Mouse (Mus musculus) limb, embryonic 10.5 days (tissue): ENCODE measurements around the gene Glrb. TPM values are rescaled to one million over a fixed set of nuclear protein-coding genes. Genes with fewer than 3 reads are reported as not detected.

ENCODE experiments used
- DNase-seq: peaks from one replicate; pipeline ENCODE4 v3.0.0-alpha.2; 2017; ENCODE audit warnings: low spot score
- H3K27ac ChIP-seq: fragments of 300-500 bp; sonication (generic); 2 replicates; pipeline ENCODE4 v1.5.1; 2016; ENCODE audit warnings: mild to moderate bottlenecking
- H3K27me3 ChIP-seq: fragments of 300-500 bp; sonication (generic); 2 replicates; pipeline ENCODE4 v1.6.1; 2016; ENCODE audit warnings: low read depth, mild to moderate bottlenecking; ENCODE audit not compliant: poor library complexity, severe bottlenecking
- H3K36me3 ChIP-seq: fragments of 300-500 bp; sonication (generic); 2 replicates; pipeline ENCODE4 v1.6.1; 2016; ENCODE audit warnings: mild to moderate bottlenecking, moderate library complexity
- H3K4me1 ChIP-seq: fragments of 300-500 bp; sonication (generic); 2 replicates; pipeline ENCODE4 v1.6.1; 2016
- H3K4me3 ChIP-seq: fragments of 300-500 bp; sonication (generic); 2 replicates; pipeline ENCODE4 v1.5.1; 2016; ENCODE audit warnings: mild to moderate bottlenecking, moderate library complexity
- H3K9me3 ChIP-seq: fragments of 300-500 bp; sonication (generic); replicated peaks from 2 replicates; pipeline ENCODE4 v1.6.1; 2016; ENCODE audit warnings: mild to moderate bottlenecking
- WGBS: fragments of 180-500 bp; shearing (Covaris S2); methylation state at CpG from one replicate; pipeline ENCODE4 v1.1.7; 2016; 5-methylcytosine and 5-hydroxymethylcytosine counted together
- polyA plus RNA-seq: library from polyadenylated mRNA; unstranded; fragments of >200 nt; fragmentation: Nextera tagmentation; extraction: Ambion mirVana; gene quantifications from 2 replicates; pipeline ENCODE4 v1.2.1, GENCODE M21; 2016

The Glrb gene
- polyA plus RNA-seq, 1 experiment from 2014 or later: 23.2 TPM

GRCm38 (mm10) chr3:80874690-80875353 lies 38.6 kb downstream of the Glrb start:
- Histone ChIP-seq H3K9me3 (no peaks in the 10 kb centered on the region), H3K27ac (peak overlapping the region; percentile 42; the same call in 1 of the 2 replicates), H3K4me3 (no peak overlapping the region), H3K36me3 (peaks cover 3% of the 10 kb centered on the region; the same call in 1 of the 2 replicates), H3K27me3 (no peaks in the 10 kb centered on the region), H3K4me1 (peaks cover 34% of the 10 kb centered on the region)
- no peak for DNase-seq
- WGBS: 83% methylated on average over 7 of the region's 7 CpGs

DNA sequence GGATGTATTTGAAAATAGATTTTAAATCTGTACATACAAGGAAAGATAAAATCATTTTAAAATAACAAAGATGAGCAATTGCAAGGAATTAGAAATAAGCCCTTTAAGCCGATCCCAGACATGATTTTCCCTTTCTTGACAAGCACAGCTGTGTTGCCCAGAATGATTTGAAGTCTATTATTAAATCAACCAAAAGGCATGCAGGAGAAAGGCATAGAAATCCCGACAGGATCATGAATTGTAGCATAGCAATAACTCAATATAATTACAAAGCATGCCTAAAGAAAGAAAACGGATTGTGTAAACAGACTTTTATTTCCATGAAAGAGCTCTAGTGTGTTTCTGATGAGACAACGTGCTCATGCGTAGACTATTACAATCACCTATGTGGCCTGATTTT lies 39.4 kb downstream of the Glrb start:
- no peak overlapping the region for H3K27ac ChIP-seq
- H3K27me3 ChIP-seq: no peaks in the 10 kb centered on the region
- H3K4me1 ChIP-seq: peaks cover 27% of the 10 kb centered on the region
- DNase-seq: no peak
- WGBS: 71% methylated on average over 5 of the region's 5 CpGs
- H3K9me3 ChIP-seq: no peaks in the 10 kb centered on the region
- H3K36me3 ChIP-seq: peaks cover 8% of the 10 kb centered on the region; the same call in 1 of the 2 replicates
- H3K4me3 ChIP-seq: no peak overlapping the region

DNA sequence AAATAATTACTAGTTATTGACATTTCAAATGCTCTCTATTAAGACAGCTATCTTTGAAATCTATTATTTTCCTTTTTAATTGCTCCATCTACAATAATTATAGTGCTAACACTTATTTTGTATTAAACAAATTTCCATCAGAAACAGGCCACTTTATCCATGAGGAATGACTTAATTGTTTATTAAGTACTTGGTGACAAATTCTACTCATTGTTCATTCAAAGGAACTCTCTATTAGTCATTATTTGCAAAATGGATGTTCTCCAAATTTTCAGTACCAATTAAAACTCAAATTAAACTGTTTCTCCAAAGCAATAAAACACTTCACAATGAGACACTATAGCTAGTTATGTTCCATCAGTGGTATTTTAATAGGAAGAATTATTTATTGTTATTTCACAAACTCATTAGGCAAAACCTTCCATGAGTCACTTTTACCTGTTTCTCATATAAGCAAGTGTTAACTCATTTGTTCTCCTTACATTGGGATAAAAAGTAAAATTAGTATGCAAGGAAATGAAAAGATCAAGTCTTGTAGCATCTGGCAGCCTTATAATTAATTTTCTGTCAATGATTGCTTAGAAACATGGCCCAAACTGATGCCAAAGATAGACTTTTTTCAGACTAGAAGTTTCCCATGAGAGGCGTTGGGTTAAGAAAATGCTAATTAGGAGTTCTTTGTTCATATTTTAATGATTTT lies 41.8 kb downstream of the Glrb start:
- Histone ChIP-seq H3K27me3 (no peaks in the 10 kb centered on the region), H3K9me3 (no peaks in the 10 kb centered on the region), H3K4me1 (peaks cover 5% of the 10 kb centered on the region; the same call in 1 of the 2 replicates), H3K27ac (no peak overlapping the region), H3K4me3 (no peak overlapping the region), H3K36me3 (peaks cover 12% of the 10 kb centered on the region; the same call in 1 of the 2 replicates)
- WGBS: 94% methylated on average over 1 of the region's 1 CpGs
- no peak for DNase-seq

GRCm38 (mm10) chr3:80867328-80867727 lies 46.1 kb downstream of the Glrb start:
- H3K4me1 ChIP-seq: no peaks in the 10 kb centered on the region
- H3K27me3 ChIP-seq: no peaks in the 10 kb centered on the region
- DNase-seq: no peak
- no peaks in the 10 kb centered on the region for H3K9me3 ChIP-seq
- H3K36me3 ChIP-seq: peaks cover 9% of the 10 kb centered on the region; the same call in 1 of the 2 replicates
- H3K4me3 ChIP-seq: no peak overlapping the region
- WGBS: 87% methylated on average over 3 of the region's 3 CpGs
- no peak overlapping the region for H3K27ac ChIP-seq

DNA sequence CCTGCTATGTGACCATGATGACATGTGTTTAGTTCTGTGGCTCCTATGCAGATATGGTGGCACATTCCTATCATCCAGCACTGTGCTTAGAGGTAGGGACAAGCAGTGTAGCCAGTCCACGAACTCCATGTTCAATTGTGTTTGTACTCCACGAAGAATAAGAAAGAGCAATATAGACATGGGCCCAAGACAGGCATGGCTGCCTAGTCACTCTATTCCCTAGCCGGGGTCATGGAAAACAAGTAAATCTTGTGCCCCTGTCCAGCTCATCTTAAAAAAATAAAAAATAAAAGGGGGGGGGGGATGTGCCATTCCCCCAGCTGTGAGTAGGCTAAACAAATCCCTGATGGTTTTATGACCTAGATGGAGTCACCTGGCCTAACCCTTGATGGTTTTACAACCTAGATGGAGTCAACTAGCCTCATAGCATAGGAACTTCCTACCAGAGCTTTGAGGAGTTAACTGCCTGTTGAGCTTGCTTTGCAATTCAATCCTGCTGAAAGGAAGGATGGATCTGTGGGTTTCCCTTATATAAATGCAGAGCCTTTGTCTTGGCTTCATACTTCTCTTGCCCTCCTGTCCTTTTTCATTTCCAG lies 60.5 kb downstream of the Glrb start:
- H3K4me1 ChIP-seq: peaks cover 4% of the 10 kb centered on the region; the same call in 1 of the 2 replicates
- no peak overlapping the region for H3K27ac ChIP-seq
- H3K27me3 ChIP-seq: no peaks in the 10 kb centered on the region
- H3K9me3 ChIP-seq: no peaks in the 10 kb centered on the region
- H3K4me3 ChIP-seq: no peak overlapping the region
- peaks cover 6% of the 10 kb centered on the region; the same call in 1 of the 2 replicates for H3K36me3 ChIP-seq
- 80% methylated on average over 3 of the region's 3 CpGs for WGBS
- no peak for DNase-seq

DNA sequence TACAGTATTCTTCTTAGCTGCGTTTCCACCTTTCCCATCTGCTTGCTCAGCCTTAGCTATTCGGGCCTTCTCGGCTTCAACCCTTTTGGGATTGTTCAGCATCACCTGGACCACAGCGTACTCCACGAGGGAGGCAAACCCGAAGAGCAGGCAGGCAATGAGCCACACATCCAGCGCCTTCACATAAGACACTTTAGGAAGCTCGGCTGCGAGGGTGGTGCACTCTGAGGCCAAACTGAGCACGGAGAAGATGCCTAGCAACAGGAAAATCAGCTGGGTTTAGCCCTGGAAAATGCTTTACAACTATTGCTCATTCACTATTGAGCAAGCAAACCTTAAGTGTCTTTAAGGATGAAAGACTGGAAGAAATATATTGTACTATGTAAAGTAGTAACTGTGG lies 62.5 kb downstream of the Glrb start:
- H3K36me3 ChIP-seq: peaks cover 6% of the 10 kb centered on the region; the same call in 1 of the 2 replicates
- 86% methylated on average over 10 of the region's 10 CpGs for WGBS
- no peaks in the 10 kb centered on the region for H3K27me3 ChIP-seq
- H3K27ac ChIP-seq: no peak overlapping the region
- no peaks in the 10 kb centered on the region for H3K9me3 ChIP-seq
- no peak for DNase-seq
- H3K4me3 ChIP-seq: no peak overlapping the region
- H3K4me1 ChIP-seq: no peaks in the 10 kb centered on the region

DNA sequence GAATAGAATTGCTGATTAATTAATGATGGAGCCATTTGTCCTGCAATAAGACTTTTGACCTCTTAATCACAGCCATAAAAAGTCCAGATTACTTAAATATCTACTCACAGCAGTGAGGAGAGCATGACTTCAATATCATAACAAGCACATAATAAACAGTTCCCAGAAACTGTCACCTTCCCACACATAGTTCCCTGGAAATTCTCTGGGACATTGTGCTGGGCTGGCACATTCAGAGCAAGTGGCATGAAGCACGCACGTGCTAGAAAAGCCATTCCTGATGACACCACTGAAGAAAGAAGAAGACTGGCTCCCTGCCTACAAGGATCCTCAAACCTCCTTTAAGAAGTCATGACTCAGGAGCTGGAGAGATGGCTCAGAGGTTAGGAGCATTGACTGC lies 67.8 kb downstream of the Glrb start:
- Histone ChIP-seq H3K27me3 (no peaks in the 10 kb centered on the region), H3K4me1 (peaks cover 3% of the 10 kb centered on the region; the same call in 1 of the 2 replicates), H3K9me3 (no peaks in the 10 kb centered on the region), H3K4me3 (no peak overlapping the region), H3K27ac (no peak overlapping the region), H3K36me3 (peaks cover 3% of the 10 kb centered on the region; the same call in 1 of the 2 replicates)
- WGBS: 75% methylated on average over 2 of the region's 2 CpGs
- no peak for DNase-seq

GRCm38 (mm10) chr3:80839845-80840244 lies 73.6 kb downstream of the Glrb start:
- no peak overlapping the region for H3K4me3 ChIP-seq

DNA sequence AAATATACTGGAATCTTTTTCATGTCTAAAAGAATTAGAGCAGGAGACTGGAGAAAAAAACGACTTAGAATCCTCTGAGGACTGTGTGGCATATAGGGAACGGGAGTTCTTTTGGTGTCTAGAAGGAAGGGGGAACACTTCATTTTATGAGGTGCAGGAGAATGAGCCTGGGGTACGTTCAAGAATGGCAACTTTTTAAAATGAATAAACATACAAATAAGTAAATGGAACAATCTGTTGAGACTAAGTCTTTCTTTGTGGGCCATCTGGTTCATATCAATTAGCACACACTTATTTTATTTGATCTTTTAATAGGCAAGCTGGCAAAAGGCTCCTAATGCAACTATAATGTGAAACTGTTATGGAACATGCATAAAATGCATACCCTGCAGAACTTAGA lies 75.9 kb downstream of the Glrb start:
- Histone ChIP-seq H3K4me1 (peaks cover 28% of the 10 kb centered on the region), H3K9me3 (no peaks in the 10 kb centered on the region), H3K4me3 (no peak overlapping the region), H3K27me3 (no peaks in the 10 kb centered on the region), H3K27ac (peak overlapping the region; percentile 44; the same call in 1 of the 2 replicates), H3K36me3 (no peaks in the 10 kb centered on the region)
- 12% methylated on average over 3 of the region's 3 CpGs for WGBS
- no peak for DNase-seq

More at GRCm38 (mm10) chr3:80839845-80840244, 73.6 kb downstream of the Glrb start:
- no peaks in the 10 kb centered on the region for H3K27me3 ChIP-seq
- 46% methylated on average over 5 of the region's 5 CpGs for WGBS
- H3K4me1 ChIP-seq: peaks cover 28% of the 10 kb centered on the region
- H3K27ac ChIP-seq: no peak overlapping the region; the same call in 1 of the 2 replicates
- no peaks in the 10 kb centered on the region for H3K36me3 ChIP-seq
- H3K9me3 ChIP-seq: no peaks in the 10 kb centered on the region
- peak; percentile 32 for DNase-seq

DNA sequence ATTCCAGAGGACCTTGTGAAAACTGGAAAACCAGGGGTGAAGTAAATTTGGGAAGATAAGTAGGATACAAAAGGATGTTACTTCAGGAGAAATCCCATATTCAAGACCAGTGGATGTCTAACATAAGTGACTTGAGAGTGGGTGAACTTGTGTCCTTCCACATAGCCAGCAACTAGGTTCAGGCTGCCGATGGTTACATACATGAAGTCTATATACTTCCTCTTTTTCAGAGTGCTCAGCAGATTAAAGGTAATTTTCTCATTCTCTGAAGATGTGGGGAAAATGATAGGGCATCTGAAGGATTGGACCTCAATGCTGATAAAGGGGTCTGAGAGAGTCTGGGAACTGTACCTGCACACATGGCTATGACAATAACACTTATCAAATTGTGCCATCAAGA lies 89.5 kb downstream of the Glrb start:
- Histone ChIP-seq H3K4me1 (no peaks in the 10 kb centered on the region), H3K4me3 (no peak overlapping the region), H3K9me3 (no peaks in the 10 kb centered on the region), H3K27ac (no peak overlapping the region), H3K27me3 (no peaks in the 10 kb centered on the region), H3K36me3 (no peaks in the 10 kb centered on the region)
- WGBS: 93% methylated on average over 1 of the region's 1 CpGs
- DNase-seq: no peak

DNA sequence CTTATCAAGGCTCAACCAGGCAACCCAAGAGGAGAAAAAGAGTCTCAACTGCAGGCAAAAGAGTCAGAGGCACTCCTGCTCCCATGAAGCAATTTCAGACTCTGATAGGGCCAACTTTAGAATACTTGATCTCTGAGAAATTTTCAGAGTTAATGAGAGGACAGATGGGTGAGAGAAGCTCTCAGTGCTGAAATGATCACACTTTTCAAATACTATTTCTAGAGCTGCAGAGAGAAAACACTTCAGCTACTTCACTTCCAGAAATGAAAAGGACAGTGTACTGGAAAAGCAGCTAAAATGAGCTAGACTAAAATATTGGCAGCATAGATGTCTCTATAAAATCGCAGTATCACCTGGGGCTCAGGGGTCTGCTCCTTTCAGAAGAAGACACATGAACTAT lies 94.8 kb downstream of the Glrb start:
- 95% methylated on average over 1 of the region's 1 CpGs for WGBS
- H3K27ac ChIP-seq: no peak overlapping the region
- H3K27me3 ChIP-seq: no peaks in the 10 kb centered on the region
- DNase-seq: no peak
- H3K4me1 ChIP-seq: no peaks in the 10 kb centered on the region
- H3K4me3 ChIP-seq: no peak overlapping the region
- H3K36me3 ChIP-seq: no peaks in the 10 kb centered on the region
- no peaks in the 10 kb centered on the region for H3K9me3 ChIP-seq

DNA sequence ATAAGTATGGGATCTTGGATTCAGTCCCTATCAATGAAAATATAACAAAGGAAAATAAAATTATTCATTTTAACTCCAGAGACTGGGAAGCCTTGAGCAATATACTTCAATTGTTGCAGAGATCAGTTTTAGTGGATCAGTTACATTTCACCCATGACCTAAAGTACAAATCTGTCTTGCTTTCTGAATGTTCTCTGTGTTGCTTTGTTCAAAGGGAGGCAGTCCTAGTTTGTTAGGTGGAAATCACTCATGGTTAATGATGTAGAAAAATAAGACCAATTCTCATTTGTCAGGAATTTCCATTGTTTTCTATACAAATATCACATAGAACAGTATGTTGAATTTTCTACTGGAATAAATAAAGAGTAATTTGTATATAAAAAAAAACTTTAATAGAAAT lies 99.7 kb downstream of the Glrb start:
- DNase-seq: no peak
- H3K9me3 ChIP-seq: no peaks in the 10 kb centered on the region
- H3K27ac ChIP-seq: no peak overlapping the region
- H3K4me3 ChIP-seq: no peak overlapping the region
- no peaks in the 10 kb centered on the region for H3K27me3 ChIP-seq
- H3K4me1 ChIP-seq: no peaks in the 10 kb centered on the region
- H3K36me3 ChIP-seq: no peaks in the 10 kb centered on the region

DNA sequence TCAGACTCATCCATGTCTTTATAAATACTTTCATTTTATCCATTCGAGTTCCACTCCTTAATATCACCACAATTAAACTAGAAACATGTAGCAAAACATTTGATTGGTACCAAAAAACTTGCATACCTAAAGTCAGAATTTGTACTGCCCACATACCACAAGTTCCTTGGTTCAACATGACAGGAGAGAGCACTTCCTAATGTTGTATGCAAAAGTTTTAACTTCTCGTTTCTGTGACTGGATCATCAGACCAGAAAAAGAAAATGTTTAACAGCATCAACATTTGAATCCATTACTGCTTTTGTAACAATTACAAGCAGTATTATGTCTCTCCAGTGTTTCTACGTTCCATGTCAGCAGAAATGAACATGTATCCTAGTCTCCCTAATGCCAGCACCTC lies 101.2 kb downstream of the Glrb start:
- DNase-seq: no peak
- H3K27ac ChIP-seq: no peak overlapping the region
- 81% methylated on average over 3 of the region's 3 CpGs for WGBS

More for the DNA sequence above, 101.2 kb downstream of the Glrb start:
- Histone ChIP-seq H3K27me3 (no peaks in the 10 kb centered on the region), H3K4me1 (no peaks in the 10 kb centered on the region), H3K9me3 (no peaks in the 10 kb centered on the region), H3K36me3 (no peaks in the 10 kb centered on the region), H3K4me3 (no peak overlapping the region)
